Mouse (Mus musculus): ENCODE measurements around the gene Tmem170b.

Tmem170b gene

GRCm38 (mm10) chr13:41614539-41614938 lies 8.8 kb downstream of the Tmem170b start:
- DNase-seq (ENCODE audit: low read depth in 1 of 2, low spot score in 2 of 2), result no peak

GRCm38 (mm10) chr13:41614982-41615381 lies 9.3 kb downstream of the Tmem170b start:
- DNase-seq (ENCODE audit: low read depth in 1 of 2, low spot score in 2 of 2), result no peak

GRCm38 (mm10) chr13:41619470-41619869 lies 13.8 kb downstream of the Tmem170b start:
- no peak for DNase-seq (ENCODE audit: low read depth in 1 of 2, low spot score in 2 of 2)

GRCm38 (mm10) chr13:41620132-41620531 lies 14.4 kb downstream of the Tmem170b start:
- no peak for DNase-seq (ENCODE audit: low read depth in 1 of 2, low spot score in 2 of 2)

- no peak for DNase-seq (ENCODE audit: low read depth in 1 of 2, low spot score in 2 of 2)
Measured at GRCm38 (mm10) chr13:41624123-41624522, 18.4 kb downstream of the Tmem170b start.

- no peak for DNase-seq (ENCODE audit: low read depth in 1 of 2, low spot score in 2 of 2)
Measured at GRCm38 (mm10) chr13:41625248-41625647, 19.5 kb downstream of the Tmem170b start.

GRCm38 (mm10) chr13:41627277-41627916 lies 21.7 kb downstream of the Tmem170b start:
- DNase-seq (ENCODE audit: low read depth in 1 of 2, low spot score in 2 of 2), result no peak

GRCm38 (mm10) chr13:41634401-41634818 lies 28.7 kb downstream of the Tmem170b start:
- DNase-seq (ENCODE audit: low read depth in 1 of 2, low spot score in 2 of 2), result peak in 1 of 2 experiments; percentile 42

GRCm38 (mm10) chr13:41638083-41638482 lies 32.4 kb downstream of the Tmem170b start:
- no peak for DNase-seq (ENCODE audit: low read depth in 1 of 2, low spot score in 2 of 2)

- no peak for DNase-seq (ENCODE audit: low read depth in 1 of 2, low spot score in 2 of 2)
Measured at GRCm38 (mm10) chr13:41642851-41643250, 37.1 kb downstream of the Tmem170b start.

- no peak for DNase-seq (ENCODE audit: low read depth in 1 of 2, low spot score in 2 of 2)
Measured at GRCm38 (mm10) chr13:41643798-41644197, 38.1 kb downstream of the Tmem170b start.

GRCm38 (mm10) chr13:41644591-41645482 lies 39.1 kb downstream of the Tmem170b start:
- DNase-seq (ENCODE audit: low read depth in 1 of 2, low spot score in 2 of 2), result no peak

- no peak for DNase-seq (ENCODE audit: low read depth in 1 of 2, low spot score in 2 of 2)
Measured at GRCm38 (mm10) chr13:41645483-41645859, 39.8 kb downstream of the Tmem170b start.

GRCm38 (mm10) chr13:41647976-41648375 lies 42.3 kb downstream of the Tmem170b start:
- DNase-seq (ENCODE audit: low read depth in 1 of 2, low spot score in 2 of 2), result no peak

- DNase-seq (ENCODE audit: low read depth in 1 of 2, low spot score in 2 of 2), result no peak
Measured at GRCm38 (mm10) chr13:41650665-41651064, 45.0 kb downstream of the Tmem170b start.

- DNase-seq (ENCODE audit: low read depth in 1 of 2, low spot score in 2 of 2), result no peak
Measured at GRCm38 (mm10) chr13:41653791-41654190, 48.1 kb downstream of the Tmem170b start.

- no peak for DNase-seq (ENCODE audit: low read depth in 1 of 2, low spot score in 2 of 2)
Measured at GRCm38 (mm10) chr13:41655576-41656090, 49.9 kb downstream of the Tmem170b start.

GRCm38 (mm10) chr13:41660052-41660793 lies 54.5 kb downstream of the Tmem170b start:
- no peak for DNase-seq (ENCODE audit: low read depth in 1 of 2, low spot score in 2 of 2)

- no peak for DNase-seq (ENCODE audit: low read depth in 1 of 2, low spot score in 2 of 2)
Measured at GRCm38 (mm10) chr13:41661116-41661515, 55.4 kb downstream of the Tmem170b start.

- DNase-seq (ENCODE audit: low read depth in 1 of 2, low spot score in 2 of 2), result no peak
Measured at GRCm38 (mm10) chr13:41662401-41663070, 56.8 kb downstream of the Tmem170b start.

All from monocyte, adult 2 months (primary cell).